Mouse (Mus musculus): Measurements from ENCODE around the gene Cfdp1.

- no peak for TF ChIP-seq TAL1 (IDR thresholded peaks at IDR 0.05; ENCODE audit: low read length)
- TF ChIP-seq GATA1 (IDR thresholded peaks at IDR 0.05; ENCODE audit: low read length): no peak
Measured at GRCm38 (mm10) chr8:111720115-111720544, 134.0 kb downstream of the Cfdp1 start.
